Mouse (Mus musculus) frontal cortex, postnatal 25 days (tissue): Measurements from ENCODE around the gene Lzic.
"Not testable (repeated sequence)": the region's sequence is repeated elsewhere in the genome, so short reads cannot be mapped to it uniquely, and the experiment has no call there.

Source experiments
- DNase-seq, 2 experiments: peaks; one replicate each; pipeline ENCODE4 v3.0.0; 2022; ENCODE audit warnings: low spot score in 2 of 2

The Lzic gene

DNA sequence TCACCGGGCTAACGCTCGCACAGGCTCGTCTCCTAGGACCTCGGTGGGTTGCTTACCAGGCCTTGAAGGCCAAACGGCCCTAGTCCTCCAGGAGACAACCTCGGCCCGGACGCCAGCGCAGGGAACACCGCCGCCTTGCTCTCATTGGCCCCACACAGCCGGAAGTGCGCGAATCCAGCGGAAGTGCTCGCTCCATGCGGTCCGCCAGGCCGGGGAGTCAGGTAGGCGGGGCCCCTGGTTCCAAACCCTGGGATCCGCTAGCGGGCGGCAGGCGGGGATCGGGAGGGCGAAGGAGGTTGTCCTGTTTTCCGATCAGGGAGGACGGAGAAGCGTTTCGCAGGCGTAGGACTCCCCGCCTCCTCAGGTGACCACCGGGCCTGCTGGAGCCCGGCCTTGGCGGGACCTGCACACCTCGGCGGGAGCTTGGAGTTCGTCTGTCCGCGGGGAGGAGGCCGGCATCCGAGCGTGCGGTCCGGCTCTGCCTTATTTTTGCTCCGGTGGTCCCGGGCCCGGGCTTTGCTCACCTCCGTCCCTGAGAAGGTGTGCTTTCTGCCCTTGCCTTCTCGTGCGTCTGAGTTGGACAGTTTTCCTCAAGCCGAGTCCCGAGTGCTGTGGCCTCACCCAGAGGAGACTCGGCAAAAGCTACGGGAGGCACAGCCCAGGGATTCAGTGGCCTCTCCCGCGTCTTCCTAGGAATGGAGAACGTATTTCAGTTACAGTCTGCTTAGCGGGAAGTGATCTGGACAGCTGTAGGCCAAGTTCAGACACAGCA, at the start of gene Lzic, which contains the start of gene Nmnat1:
Gene Lzic, plus strand, starts transcription at position 177 of the 772 bp plus-strand sequence.
Gene Nmnat1, minus strand, starts transcription at position 150 of the 772 bp plus-strand sequence.
- peak; percentile 76 to 86 for DNase-seq

DNA sequence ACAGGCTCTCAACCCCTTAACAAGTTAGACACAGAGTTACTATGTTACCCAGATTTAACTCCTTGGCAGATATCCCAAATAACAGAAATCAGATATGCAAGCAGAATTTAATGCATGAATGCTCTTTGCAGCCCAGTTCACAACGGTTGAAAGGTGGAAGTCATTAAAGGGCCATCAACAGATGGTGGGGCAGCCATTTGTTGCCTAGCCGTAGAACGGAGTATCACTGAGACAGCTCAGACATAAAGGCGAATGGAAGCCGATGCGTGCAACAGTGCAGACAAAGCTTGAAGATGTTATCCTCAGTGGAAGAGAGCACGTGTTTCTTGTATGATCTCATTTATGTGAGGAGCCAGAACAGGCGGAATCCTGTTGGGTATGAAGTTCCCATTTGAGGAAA, 44.5 kb upstream of the Lzic start:
- DNase-seq: no peak

DNA sequence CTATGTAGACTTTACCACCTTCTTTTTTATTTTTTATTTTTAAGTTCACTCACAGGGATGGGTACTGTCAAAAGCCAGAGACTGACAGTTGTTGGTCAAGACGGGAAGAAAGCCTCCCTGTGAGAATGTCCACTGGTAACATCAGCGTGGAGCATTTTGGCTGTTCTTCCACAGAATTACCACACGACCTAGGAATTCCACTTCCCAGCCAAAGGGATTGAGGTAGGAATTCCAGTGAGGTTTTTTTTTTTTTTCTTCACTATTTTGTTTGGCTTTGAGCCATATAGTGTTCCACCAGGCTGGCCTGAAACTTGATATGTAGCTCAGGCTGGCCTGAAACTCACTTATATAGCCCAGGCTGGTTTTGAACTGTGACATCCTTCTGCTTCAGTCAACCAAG, 42.6 kb upstream of the Lzic start:
- no peak for DNase-seq

DNA sequence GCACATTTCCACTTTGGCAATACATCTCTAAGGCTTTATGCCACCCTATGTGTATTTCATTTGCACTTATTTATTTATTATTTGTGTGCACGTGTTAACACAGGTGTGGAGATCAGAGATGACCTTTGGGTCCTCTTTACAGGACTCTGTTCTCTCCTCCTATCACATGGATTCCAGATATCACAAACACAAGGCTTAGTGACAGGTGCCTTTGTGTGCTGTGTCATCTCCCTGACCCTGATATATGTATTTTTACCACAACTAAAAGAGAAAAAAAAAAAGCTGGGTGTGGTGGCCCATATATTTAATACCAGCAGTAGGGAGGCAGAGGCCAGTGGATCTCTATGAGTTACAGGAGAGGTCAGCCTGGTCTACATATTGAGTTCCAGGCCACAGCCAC, 40.6 kb upstream of the Lzic start:
- DNase-seq: no peak

DNA sequence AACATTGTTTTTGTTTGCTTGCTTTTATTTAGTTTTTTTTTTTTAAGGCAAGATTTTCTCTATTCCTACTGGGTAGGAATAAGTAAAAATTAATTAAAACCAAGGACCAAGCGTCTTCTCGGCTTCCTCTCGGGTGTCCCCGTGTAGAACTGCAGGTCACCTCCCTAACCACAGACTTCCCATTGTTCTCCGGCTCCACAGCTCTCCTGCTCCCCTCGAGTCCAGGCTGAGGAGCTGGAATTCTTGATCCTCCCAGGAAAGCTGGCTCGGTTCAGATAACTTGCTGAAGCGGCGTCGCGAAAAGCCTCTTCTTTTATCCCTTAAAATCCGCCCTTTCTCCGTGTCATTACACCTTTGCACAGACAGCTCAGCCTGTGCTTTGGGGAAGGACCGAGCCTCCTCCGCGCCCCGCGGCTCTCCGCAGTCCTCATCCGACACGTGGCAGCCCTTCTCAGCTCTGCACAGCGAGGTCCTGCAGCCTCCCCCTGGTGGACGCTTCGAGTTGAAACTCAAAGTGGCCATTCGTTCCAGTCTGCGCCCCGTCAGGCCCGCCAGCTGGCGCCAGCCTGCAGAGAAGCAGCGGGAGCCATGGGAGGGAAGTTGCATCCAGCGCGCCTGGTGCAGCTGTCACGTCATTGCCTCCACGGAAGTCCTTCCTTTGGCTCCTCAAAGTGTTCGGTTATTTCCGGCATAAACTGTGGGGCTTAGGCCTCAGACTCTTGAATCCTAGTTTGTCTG, 39.9 kb upstream of the Lzic start:
- peak; percentile 59 to 79 for DNase-seq

DNA sequence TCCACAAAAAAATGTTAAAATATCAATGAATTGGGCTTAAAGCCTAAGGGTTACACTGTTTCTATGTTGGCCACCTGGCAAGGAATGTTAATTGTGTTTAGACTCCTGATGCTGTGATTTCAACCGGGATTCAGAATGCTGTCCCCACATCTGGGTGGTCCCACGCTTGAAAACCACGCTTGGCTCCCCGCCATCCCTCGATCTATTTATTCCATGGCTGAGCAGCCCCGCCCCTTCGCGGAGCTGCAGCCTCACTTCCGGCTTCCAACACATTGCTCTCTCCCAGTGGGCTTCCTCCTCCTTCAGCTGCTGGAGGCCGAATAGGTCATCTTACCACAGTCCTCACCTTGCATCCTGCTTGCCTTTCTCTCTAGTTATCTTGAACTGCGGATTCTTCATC, 39.2 kb upstream of the Lzic start:
- DNase-seq: peak in 1 of 2 experiments; percentile 14

DNA sequence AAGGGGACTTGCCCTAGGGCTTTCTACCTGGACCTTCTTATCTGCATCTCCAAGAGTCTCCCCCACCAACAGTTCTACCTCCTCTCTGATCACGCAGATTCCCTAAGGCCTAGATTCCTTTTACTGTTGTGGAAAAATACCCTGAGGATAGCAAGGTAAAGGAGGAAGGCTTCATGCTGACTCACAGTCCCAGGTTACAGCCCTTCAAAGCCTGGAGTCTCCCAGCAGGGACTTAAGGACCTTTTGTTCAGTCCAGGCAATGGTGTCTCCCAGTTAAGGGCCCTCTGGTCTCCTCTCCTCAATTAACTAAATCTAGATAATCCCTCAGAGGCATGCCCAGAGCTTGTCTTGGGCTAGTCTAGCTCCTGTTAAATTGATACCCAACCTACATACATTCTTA, 38.7 kb upstream of the Lzic start:
- DNase-seq: no peak

DNA sequence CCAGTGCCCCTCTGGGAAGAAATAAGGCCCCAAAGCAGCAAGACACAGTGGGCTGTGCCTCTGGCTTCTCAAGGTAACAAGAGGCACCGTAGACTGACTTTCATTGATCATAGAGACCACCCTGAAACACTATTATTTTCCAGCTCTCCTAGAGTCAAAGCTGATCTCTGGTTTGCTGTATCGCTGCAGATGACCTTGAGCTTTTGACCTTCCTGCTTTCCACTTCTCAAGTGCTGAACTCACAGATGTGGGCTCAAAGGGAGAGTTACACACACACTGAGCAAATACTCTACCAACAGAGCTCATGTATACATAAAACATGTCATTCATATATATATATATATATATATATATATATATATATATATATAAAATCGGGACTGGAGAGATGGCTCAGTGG, 34.4 kb upstream of the Lzic start:
- no peak for DNase-seq

DNA sequence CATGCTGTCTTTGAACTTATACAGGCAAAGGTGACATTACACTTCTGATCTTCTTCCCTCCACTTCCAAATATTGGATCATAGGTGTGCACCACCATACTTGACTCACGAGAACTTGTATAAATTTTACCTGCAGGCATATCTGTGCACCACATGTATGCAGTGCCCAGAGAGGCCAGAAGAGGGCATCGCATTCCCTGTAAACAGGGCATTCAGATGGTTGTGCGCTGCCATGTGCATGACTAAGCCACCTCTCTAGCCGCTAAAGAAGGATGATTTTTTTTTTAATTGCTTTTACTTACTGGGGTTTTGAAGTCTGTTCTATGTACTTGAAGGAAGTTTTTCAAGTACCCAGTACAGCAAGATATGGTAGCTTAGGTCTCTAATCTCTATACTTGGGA, 31.4 kb upstream of the Lzic start:
- no peak for DNase-seq

DNA sequence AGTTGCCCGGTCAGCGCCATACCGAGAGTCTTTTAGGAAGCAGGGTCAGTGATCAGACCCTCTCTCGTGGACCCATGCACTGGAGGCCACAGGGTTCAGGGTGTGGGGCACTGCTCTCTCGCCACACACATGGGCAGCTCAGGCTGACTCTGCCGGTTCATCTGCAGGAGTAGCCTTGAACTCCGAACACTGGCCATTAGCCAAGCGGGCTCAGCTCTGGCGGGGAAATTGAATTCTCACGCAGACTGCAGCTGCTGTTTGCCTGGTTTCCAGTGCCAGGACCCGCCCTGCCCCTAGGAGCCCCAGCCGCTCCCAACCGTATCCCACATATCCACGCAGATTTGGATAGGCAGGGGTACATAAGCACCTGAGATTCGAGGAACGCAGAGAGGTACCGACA, 30.8 kb upstream of the Lzic start:
- DNase-seq: no peak

DNA sequence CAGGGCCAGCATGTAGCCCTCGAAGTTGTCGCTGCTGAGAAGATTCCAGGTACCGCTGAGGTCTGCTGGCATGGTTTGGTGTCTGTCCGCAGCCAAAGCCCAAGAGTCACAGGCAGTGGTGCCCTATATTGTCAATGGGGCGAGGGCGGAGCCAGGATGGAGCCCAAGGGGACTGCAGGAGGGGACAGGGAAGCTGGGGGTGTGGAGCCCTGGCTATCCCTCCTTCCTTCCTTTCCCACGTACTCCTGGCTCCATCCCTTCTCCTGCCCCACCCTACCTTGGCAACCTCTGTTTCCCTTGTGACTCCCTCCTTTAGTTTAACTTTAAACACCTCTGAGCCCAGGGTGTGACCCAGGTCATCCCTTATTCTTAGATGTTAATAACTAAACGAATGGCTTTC, 30.1 kb upstream of the Lzic start, which contains the start of gene Rbp7:
Gene Rbp7, minus strand, starts transcription at position 100 of the 400 bp plus-strand sequence.
- no peak for DNase-seq

DNA sequence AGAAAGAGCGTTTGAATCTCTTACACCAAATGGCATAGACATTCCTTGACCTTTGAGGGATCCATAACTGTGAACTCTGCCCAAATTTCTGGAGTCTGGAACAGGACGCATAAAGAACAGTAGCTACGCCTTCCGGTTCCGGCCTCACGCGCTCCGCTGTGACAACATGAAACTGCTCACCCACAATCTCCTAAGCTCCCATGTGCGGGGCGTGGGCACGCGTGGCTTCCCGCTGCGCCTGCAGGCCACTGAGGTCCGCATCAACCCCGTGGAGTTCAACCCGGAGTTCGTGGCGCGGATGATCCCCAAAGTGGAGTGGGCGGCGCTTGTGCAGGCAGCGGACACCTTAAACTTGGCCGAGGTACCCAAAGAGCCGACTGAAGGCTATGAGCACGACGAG, 27.9 kb upstream of the Lzic start:
- DNase-seq: not testable (repeated sequence)

DNA sequence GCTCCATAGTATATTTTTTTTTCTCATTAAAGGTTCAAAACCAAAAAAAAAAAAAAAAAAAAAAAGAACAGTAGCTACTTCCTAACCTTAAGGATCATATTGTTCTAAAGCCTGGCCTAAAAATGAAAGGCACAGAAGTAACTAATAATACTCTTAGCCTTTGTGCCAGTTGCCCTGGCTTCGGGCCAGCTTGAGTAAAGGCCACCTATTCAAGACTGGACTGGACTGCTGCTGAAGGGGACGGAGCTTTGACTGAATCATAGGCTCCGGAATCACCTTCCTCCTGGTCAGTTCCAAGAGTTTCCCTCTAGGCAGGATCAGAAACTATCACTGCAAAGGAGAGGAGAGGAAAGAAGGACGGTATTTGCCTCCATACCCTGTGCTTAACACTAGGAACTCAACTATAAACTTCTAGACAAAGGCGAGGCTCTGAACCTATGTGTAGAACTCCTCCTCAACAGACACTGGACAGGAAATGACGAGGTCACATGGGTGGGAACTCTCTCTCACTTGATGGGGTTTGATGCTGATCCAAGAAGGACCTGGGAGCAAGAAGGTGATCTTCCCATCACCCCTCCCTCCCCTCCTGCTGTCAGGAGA, 27.1 kb upstream of the Lzic start:
- no peak for DNase-seq

DNA sequence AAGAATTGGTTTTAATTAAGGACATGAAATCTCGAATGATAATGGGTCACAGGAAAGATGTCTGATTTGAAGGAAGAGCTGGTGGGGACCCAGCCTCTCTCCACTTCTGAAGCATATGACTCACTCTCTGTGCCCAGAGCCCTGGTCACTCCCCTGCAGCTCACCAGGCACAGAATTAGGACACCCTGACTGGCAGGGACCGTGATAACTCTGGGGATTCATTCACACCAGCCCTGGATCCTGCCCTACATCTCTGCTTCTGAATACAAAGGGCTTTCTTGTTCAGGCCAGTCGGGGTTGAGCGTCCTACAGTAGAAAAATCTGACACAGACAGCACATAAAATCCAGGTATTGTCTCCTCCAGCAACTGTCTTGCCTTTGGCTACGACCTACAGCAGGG, 26.5 kb upstream of the Lzic start:
- DNase-seq: no peak

DNA sequence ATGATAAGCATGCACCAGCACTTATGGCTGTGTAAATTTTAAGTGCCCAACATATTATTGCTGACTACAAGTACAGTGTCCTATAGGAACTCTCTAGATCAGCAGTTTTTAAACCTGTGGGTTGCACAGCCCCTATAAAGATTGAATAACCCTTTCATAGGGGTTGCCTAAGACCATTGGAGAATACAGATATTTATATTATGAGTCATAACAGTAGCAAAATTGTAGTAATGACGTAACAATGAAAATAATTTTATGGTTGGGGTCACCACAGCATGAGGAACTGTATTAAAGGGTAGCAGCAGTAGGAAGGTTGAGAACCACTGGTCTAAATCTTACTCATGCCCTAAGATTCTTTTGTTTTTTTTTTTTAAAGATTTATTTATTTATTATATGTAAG, 25.6 kb upstream of the Lzic start:
- DNase-seq: no peak

DNA sequence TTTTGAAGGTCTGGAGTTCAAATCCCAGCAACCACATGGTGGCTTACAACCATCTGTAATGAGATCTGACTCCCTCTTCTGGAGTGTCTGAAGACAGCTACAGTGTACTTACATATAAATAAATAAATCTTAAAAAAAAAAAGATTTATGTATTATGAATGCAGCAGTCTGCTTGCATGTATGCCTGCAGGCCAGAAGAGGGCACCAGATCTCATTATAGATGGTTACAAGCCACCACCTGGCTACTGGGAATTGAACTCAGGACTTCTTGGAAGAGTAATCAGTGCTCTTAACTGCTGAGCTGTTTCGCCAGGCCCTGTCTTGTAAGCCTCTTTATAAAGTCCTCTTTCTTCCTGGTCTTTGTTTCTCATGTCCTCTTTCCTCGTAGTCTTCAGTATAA, 24.6 kb upstream of the Lzic start:
- DNase-seq: not testable (repeated sequence)

DNA sequence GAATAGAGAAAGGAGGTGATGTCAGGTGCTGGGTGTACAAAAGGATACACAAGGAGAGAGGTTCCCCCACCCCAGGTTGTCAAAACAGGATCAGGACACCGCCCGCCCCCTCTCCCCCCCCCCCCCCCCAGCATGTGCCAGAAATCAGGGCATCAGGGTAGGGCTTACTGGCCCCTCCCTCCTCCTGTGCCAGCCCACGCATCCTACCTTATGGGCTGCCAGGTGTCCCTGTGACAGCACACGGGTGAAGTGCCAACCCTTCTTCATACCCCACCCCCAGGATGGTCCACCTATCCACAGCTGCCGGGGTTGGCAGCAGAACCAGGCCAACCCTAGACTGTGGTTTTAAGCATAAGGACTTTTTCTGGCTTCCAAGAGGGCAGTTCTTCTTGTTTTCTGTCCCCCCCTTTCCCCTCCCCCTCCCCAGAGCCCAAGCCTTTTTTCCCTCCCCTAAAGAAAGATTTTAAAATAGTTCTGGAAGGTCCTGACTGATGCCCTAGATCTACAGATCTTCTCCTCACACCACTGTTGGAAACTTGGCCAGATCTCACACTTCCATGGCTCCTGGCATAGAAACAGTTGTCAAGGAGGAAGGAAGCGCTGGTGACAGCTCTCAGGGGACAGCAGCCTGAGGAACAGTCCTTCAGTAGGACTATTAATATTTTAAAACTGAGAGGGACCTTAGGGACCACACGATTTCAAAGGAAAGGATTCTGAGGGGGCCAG, 23.3 kb upstream of the Lzic start:
- DNase-seq: no peak

DNA sequence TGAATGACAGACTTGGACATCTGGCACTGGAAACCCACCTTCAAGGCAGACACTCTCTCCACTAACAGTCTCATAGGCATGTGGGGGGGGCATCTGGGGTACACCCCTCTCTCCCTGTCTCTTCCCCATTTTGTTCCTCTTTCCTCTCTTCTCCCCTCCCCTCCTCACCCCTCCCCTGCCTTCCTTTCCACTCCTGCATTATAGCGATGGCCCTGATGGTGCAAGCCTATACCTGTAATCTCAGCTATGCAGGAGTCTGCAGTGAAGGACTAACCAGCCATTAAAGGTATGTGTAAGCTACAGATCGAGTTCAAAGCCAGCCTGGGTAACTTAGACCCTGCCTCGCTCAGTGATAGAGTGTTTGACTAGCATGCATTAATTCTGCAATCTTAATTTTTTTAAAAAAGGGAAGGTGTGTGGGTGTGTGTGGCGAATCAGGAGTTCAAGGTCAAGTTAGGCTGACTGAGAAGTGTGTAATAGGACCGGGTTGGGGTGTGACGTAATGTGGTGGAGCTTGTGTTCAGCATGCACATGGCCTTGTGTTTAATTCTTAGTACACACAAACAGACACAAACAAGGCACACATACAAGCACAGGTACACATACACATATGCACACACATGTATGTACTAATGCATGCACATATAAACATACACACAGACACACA, 22.6 kb upstream of the Lzic start:
- DNase-seq: no peak

DNA sequence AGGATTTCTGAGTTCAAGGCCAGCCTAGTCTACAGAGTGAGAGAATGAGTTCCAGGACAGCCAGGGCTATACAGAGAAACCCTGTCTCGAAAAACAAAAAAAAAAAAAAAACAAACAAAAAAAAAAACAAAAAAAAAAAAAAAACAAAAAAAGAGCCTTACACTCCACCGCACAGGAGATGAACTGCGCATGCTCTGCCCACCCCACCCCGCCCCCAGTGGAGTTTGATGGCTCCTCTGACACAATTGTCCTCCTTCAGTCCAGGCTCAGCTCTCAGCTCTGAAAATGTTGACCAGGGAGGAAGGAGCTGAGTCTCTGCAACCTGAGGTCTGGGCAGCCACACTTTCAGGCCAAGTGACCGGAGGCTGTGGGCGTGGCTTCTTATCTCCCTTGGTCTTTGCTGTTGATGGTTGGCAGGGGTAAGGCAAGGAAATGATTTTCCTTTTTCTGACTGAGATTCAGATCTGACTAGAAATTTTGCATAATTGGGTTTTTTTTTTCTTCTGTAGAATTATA, 21.5 kb upstream of the Lzic start:
- DNase-seq: no peak

DNA sequence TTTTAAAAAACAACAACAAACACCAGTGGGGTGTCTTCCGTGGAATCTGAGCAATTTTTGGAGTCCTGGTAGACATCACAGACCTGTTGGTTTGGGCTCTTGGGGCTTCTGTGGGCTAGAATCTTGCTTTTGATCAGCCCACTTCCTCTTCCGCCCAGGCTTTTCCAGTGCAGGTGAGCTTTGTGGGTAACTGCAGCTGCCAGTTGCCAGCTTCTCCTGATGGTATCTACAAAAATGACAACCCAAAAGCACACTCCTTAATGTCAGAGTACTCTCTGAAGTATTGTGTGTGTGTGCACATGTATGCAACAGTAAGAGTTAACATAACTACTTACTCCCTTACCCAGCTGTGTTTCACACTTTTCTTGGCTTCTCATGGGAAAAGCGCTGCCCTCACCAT, 15.5 kb upstream of the Lzic start:
- no peak for DNase-seq

DNA sequence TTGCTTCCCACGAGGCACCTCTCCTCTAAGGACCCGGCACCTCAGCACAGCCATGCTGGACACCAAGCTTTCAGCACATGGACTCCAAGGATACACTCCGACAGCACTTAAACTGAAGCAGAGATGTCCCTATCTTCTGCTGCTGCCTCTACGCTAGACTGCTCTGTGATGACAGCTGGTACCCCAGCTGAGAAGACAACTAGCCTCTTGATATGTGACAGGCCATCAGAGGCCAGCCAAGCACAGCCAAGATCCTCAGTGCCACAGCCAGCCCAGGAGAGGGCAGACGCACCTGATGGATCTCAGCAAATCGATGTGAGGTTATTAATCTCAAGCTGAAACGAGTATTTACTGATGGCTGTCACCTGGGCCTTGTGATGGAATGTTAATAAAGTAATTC, 9.9 kb upstream of the Lzic start:
- no peak for DNase-seq
